Mouse (Mus musculus) kidney, embryonic 16.5 days (tissue): ENCODE results near the gene Pla2g7. TPM values are rescaled to one million over a fixed set of nuclear protein-coding genes. Genes with fewer than 3 reads are reported as not detected.
A peak's percentile ranks its signal among the peaks of the same experiment; 100 is the strongest.

ENCODE experiments used
- ATAC-seq: fragments of 200-750 bp; cut with Nextera tagmentation; 2 replicates; pipeline ENCODE4 v1.8.0; 2017; ENCODE audit warnings: moderate TSS enrichment; ENCODE audit not compliant: low FRiP score, low TSS enrichment
- H3K27ac ChIP-seq: fragments of 300-500 bp; sonication (generic); 2 replicates; pipeline ENCODE4 v1.5.1; 2014; ENCODE audit warnings: low read length
- H3K27me3 ChIP-seq: fragments of 300-500 bp; sonication (generic); 2 replicates; pipeline ENCODE4 v1.6.1; 2014; ENCODE audit warnings: low read length, control low read depth, mixed read lengths; ENCODE audit not compliant: insufficient read depth
- H3K36me3 ChIP-seq: fragments of 300-500 bp; sonication (generic); 2 replicates; pipeline ENCODE4 v1.6.1; 2014; ENCODE audit warnings: low read length, control low read depth, mixed read lengths; ENCODE audit not compliant: insufficient read depth
- H3K4me1 ChIP-seq: fragments of 300-500 bp; sonication (generic); 2 replicates; pipeline ENCODE4 v1.6.1; 2014; ENCODE audit warnings: low read length, control low read depth, mixed read lengths; ENCODE audit not compliant: insufficient read depth
- H3K4me2 ChIP-seq: fragments of 300-500 bp; sonication (generic); replicated peaks from 2 replicates; pipeline ENCODE4 v1.6.1; 2014; ENCODE audit warnings: low read depth, low read length
- H3K4me3 ChIP-seq: fragments of 300-500 bp; sonication (generic); 2 replicates; pipeline ENCODE4 v1.5.1; 2014; ENCODE audit warnings: mild to moderate bottlenecking, low read length
- H3K9ac ChIP-seq: fragments of 300-500 bp; sonication (generic); replicated peaks from 2 replicates; pipeline ENCODE4 v1.6.1; 2014; ENCODE audit warnings: low read length
- H3K9me3 ChIP-seq: fragments of 300-500 bp; sonication (generic); 2 replicates; pipeline ENCODE4 v1.6.1; 2016; ENCODE audit warnings: low read length, control low read depth
- WGBS: fragments of 180-500 bp; shearing (Covaris S2); extraction: QIAGEN DNeasy Blood & Tissue Kit; methylation state at CpG from one replicate; pipeline ENCODE4 v1.1.7; 2014; 5-methylcytosine and 5-hydroxymethylcytosine counted together
- polyA plus RNA-seq: library from polyadenylated mRNA; unstranded; fragments of >200 nt; fragmentation: Nextera tagmentation; extraction: Ambion mirVana; gene quantifications from 2 replicates; pipeline ENCODE4 v1.2.1, GENCODE M21; 2015

Gene Pla2g7
- polyA plus RNA-seq, 1 experiment from 2014 or later, result 75.4 TPM

- Histone ChIP-seq H3K36me3 (no peaks in the 10 kb centered on the region), H3K27me3 (no peaks in the 10 kb centered on the region), H3K4me2 (no peak overlapping the region), H3K9me3 (no peaks in the 10 kb centered on the region), H3K27ac (no peak overlapping the region), H3K4me3 (no peak overlapping the region), H3K9ac (no peak overlapping the region), H3K4me1 (peaks cover 10% of the 10 kb centered on the region; the same call in 1 of the 2 replicates)
- WGBS, result 37% methylated on average over 3 of the region's 3 CpGs
- ATAC-seq, result no peak
Observed at GRCm38 (mm10) chr17:43573624-43574073, 5.8 kb downstream of the Pla2g7 start.

GRCm38 (mm10) chr17:43580456-43580855 lies 12.6 kb downstream of the Pla2g7 start:
- ATAC-seq, result no peak
- 18% methylated on average over 3 of the region's 3 CpGs for WGBS
- Histone ChIP-seq H3K27ac (peak overlapping the region; percentile 80), H3K4me3 (peak overlapping the region; percentile 19; the same call in 1 of the 2 replicates), H3K4me2 (peak overlapping the region; percentile 39), H3K36me3 (no peaks in the 10 kb centered on the region), H3K4me1 (peaks cover 22% of the 10 kb centered on the region), H3K27me3 (no peaks in the 10 kb centered on the region), H3K9me3 (no peaks in the 10 kb centered on the region), H3K9ac (peak overlapping the region; percentile 34; the same call in 1 of the 2 replicates)

- peak overlapping the region; percentile 19; the same call in 1 of the 2 replicates for H3K4me3 ChIP-seq
- peak overlapping the region; percentile 80 for H3K27ac ChIP-seq
- H3K4me1 ChIP-seq, result peaks cover 22% of the 10 kb centered on the region
- 5% methylated on average over 8 of the region's 8 CpGs for WGBS
- ATAC-seq, result peak; percentile 92
- H3K36me3 ChIP-seq, result no peaks in the 10 kb centered on the region
- peak overlapping the region; percentile 34; the same call in 1 of the 2 replicates for H3K9ac ChIP-seq
- H3K4me2 ChIP-seq, result peak overlapping the region; percentile 39
- no peaks in the 10 kb centered on the region for H3K9me3 ChIP-seq
- no peaks in the 10 kb centered on the region for H3K27me3 ChIP-seq
Observed at GRCm38 (mm10) chr17:43581012-43581467, 13.1 kb downstream of the Pla2g7 start.

GRCm38 (mm10) chr17:43584771-43585170 lies 16.9 kb downstream of the Pla2g7 start:
- Histone ChIP-seq H3K9me3 (no peaks in the 10 kb centered on the region), H3K27ac (no peak overlapping the region), H3K36me3 (0 out of 2 replicates have a peak, but pooled peaks cover under 1% of the 10 kb centered on the region), H3K4me3 (no peak overlapping the region), H3K9ac (no peak overlapping the region), H3K27me3 (no peaks in the 10 kb centered on the region), H3K4me2 (no peak overlapping the region), H3K4me1 (peaks cover 22% of the 10 kb centered on the region)
- 57% methylated on average over 7 of the region's 7 CpGs for WGBS
- ATAC-seq, result no peak

GRCm38 (mm10) chr17:43587278-43587677 lies 19.4 kb downstream of the Pla2g7 start:
- no peak overlapping the region for H3K4me2 ChIP-seq
- H3K4me1 ChIP-seq, result peaks cover 5% of the 10 kb centered on the region
- no peak for ATAC-seq
- H3K9me3 ChIP-seq, result no peaks in the 10 kb centered on the region
- no peaks in the 10 kb centered on the region for H3K27me3 ChIP-seq
- 91% methylated on average over 2 of the region's 2 CpGs for whole genome bisulfite sequencing
- 0 out of 2 replicates have a peak, but pooled peaks cover 2% of the 10 kb centered on the region for H3K36me3 ChIP-seq
- no peak overlapping the region for H3K9ac ChIP-seq
- no peak overlapping the region for H3K4me3 ChIP-seq
- H3K27ac ChIP-seq, result no peak overlapping the region

- H3K36me3 ChIP-seq, result 0 out of 2 replicates have a peak, but pooled peaks cover 4% of the 10 kb centered on the region
- H3K27ac ChIP-seq, result no peak overlapping the region
- H3K4me2 ChIP-seq, result no peak overlapping the region
- 91% methylated on average over 6 of the region's 6 CpGs for WGBS
- no peak for ATAC-seq
- no peak overlapping the region for H3K4me3 ChIP-seq
- H3K9me3 ChIP-seq, result no peaks in the 10 kb centered on the region
- no peak overlapping the region for H3K9ac ChIP-seq
- no peaks in the 10 kb centered on the region for H3K4me1 ChIP-seq
- no peaks in the 10 kb centered on the region for H3K27me3 ChIP-seq
Observed at GRCm38 (mm10) chr17:43589750-43590149, 21.9 kb downstream of the Pla2g7 start.

GRCm38 (mm10) chr17:43590531-43590930 lies 22.6 kb downstream of the Pla2g7 start:
- H3K9me3 ChIP-seq, result no peaks in the 10 kb centered on the region
- H3K36me3 ChIP-seq, result 0 out of 2 replicates have a peak, but pooled peaks cover 4% of the 10 kb centered on the region
- no peak overlapping the region for H3K4me2 ChIP-seq
- H3K4me1 ChIP-seq, result no peaks in the 10 kb centered on the region
- 88% methylated on average over 5 of the region's 5 CpGs for WGBS
- ATAC-seq, result no peak
- no peak overlapping the region for H3K4me3 ChIP-seq
- no peak overlapping the region for H3K27ac ChIP-seq
- H3K9ac ChIP-seq, result no peak overlapping the region
- H3K27me3 ChIP-seq, result no peaks in the 10 kb centered on the region

- Histone ChIP-seq H3K9ac (no peak overlapping the region), H3K4me3 (no peak overlapping the region), H3K36me3 (peaks cover 13% of the 10 kb centered on the region), H3K4me2 (no peak overlapping the region), H3K4me1 (no peaks in the 10 kb centered on the region), H3K9me3 (peaks cover 3% of the 10 kb centered on the region), H3K27me3 (no peaks in the 10 kb centered on the region), H3K27ac (no peak overlapping the region)
- 79% methylated on average over 21 of the region's 21 CpGs for WGBS
- ATAC-seq, result peak; percentile 54; the same call in 1 of the 2 replicates
Observed at GRCm38 (mm10) chr17:43592296-43593291, 24.7 kb downstream of the Pla2g7 start.

GRCm38 (mm10) chr17:43597742-43598141 lies 29.8 kb downstream of the Pla2g7 start:
- no peaks in the 10 kb centered on the region for H3K4me1 ChIP-seq
- H3K36me3 ChIP-seq, result peaks cover 14% of the 10 kb centered on the region
- H3K27ac ChIP-seq, result no peak overlapping the region
- peaks cover 6% of the 10 kb centered on the region for H3K9me3 ChIP-seq
- H3K4me2 ChIP-seq, result no peak overlapping the region
- H3K27me3 ChIP-seq, result no peaks in the 10 kb centered on the region
- WGBS, result 93% methylated on average over 2 of the region's 2 CpGs
- no peak overlapping the region for H3K9ac ChIP-seq
- H3K4me3 ChIP-seq, result no peak overlapping the region
- no peak for ATAC-seq
